Mouse (Mus musculus) midbrain, postnatal 0 days (tissue): ENCODE data around the gene Taar6. TPM values are rescaled to one million over a fixed set of nuclear protein-coding genes. Genes with fewer than 3 reads are reported as not detected.

Experiments
- ATAC-seq: fragments of 200-750 bp; cut with Nextera tagmentation; 2 replicates; pipeline ENCODE4 v1.8.0; 2017; ENCODE audit warnings: moderate number of reproducible peaks, mild to moderate bottlenecking, moderate TSS enrichment, moderate library complexity; ENCODE audit not compliant: low FRiP score
- DNase-seq: peaks from one replicate; pipeline ENCODE4 v3.0.0-alpha.2; 2015; ENCODE audit warnings: low spot score
- H3K27ac ChIP-seq: fragments of 300-500 bp; sonication (generic); 2 replicates; pipeline ENCODE4 v1.5.1; 2014; ENCODE audit warnings: low read depth, mild to moderate bottlenecking, low read length, mixed read lengths
- H3K27me3 ChIP-seq: fragments of 300-500 bp; sonication (generic); 2 replicates; pipeline ENCODE4 v1.6.1; 2014; ENCODE audit warnings: low read length, control low read depth, mixed read lengths; ENCODE audit not compliant: insufficient read depth
- H3K36me3 ChIP-seq: fragments of 300-500 bp; sonication (generic); 2 replicates; pipeline ENCODE4 v1.6.1; 2014; ENCODE audit warnings: low read length, control low read depth, mixed read lengths; ENCODE audit not compliant: insufficient read depth
- H3K4me1 ChIP-seq: fragments of 300-500 bp; sonication (generic); 2 replicates; pipeline ENCODE4 v1.6.1; 2014; ENCODE audit warnings: mild to moderate bottlenecking, control low read depth, antibody characterized with exemption, low read length, mixed read lengths; ENCODE audit not compliant: insufficient read depth
- H3K4me2 ChIP-seq: fragments of 300-500 bp; sonication (generic); 2 replicates; pipeline ENCODE4 v1.6.1; 2014; ENCODE audit warnings: low read depth, mild to moderate bottlenecking, low read length, mixed read lengths; ENCODE audit not compliant: poor library complexity, severe bottlenecking
- H3K4me3 ChIP-seq: fragments of 300-500 bp; sonication (generic); 2 replicates; pipeline ENCODE4 v1.5.1; 2014; ENCODE audit warnings: low read depth, mild to moderate bottlenecking, low read length, moderate library complexity
- H3K9ac ChIP-seq: fragments of 300-500 bp; sonication (generic); replicated peaks from 2 replicates; pipeline ENCODE4 v1.6.1; 2014; ENCODE audit warnings: mild to moderate bottlenecking, low read length, moderate library complexity, mixed read lengths; ENCODE audit not compliant: poor library complexity, severe bottlenecking
- H3K9me3 ChIP-seq: fragments of 300-500 bp; sonication (generic); 2 replicates; pipeline ENCODE4 v1.6.1; 2016; ENCODE audit warnings: low read length, control low read depth
- CTCF ChIP-seq: IDR thresholded peaks from 2 replicates; pipeline ENCODE4 v1.5.1; 2016; ENCODE audit warnings: antibody characterized with exemption, mild to moderate bottlenecking
- WGBS: fragments of 180-500 bp; shearing (Covaris S2); extraction: QIAGEN DNeasy Blood & Tissue Kit; methylation state at CpG from one replicate; pipeline ENCODE4 v1.1.7; 2014; 5-methylcytosine and 5-hydroxymethylcytosine counted together
- polyA plus RNA-seq: library from polyadenylated mRNA; unstranded; fragments of >200 nt; fragmentation: Nextera tagmentation; extraction: Ambion mirVana; gene quantifications from 2 replicates; pipeline ENCODE4 v1.2.1, GENCODE M21; 2015
- total RNA-seq: library from RNA; depleted of rRNA; stranded (reverse); fragments of >200 nt; gene quantifications from 2 replicates; pipeline ENCODE4 v1.2.3, GENCODE M21; 2014

The Taar6 gene
- total and polyA plus RNA-seq, 2 experiments from 2014 or later: not detected

DNA sequence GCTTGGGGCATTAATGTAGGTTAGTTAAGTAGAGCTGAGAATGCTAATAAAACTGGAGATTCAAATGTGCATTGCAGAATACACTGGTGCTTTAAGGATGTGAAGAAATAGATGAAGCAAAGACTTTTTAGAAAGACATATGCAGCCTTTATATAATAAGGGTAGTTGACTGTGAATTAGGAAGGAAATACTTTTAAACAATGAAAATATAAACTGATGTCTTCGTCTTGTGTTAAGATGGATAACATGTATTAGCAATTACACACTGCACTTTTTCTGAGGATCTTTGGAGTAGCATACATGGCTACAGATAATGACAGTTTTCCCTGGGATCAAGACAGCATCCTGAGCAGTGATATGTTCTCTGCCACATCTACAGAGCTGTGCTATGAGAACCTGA, 14.2 kb upstream of the Taar6 start, which contains the start of gene Taar7b:
Gene Taar7b (plus strand): TSS at position 301 of the 400 bp plus-strand sequence.
- Histone ChIP-seq H3K9me3 (no peaks in the 10 kb centered on the region), H3K4me2 (no peak within 1 kb of the TSS), H3K4me3 (no peak within 1 kb of the TSS), H3K27ac (no peak within 1 kb of the TSS), H3K27me3 (no peaks in the 10 kb centered on the region), H3K4me1 (no peaks in the 10 kb centered on the region), H3K9ac (no peak within 1 kb of the TSS), H3K36me3 (no peaks in the 10 kb centered on the region)
- 78% methylated on average over 1 of the region's 1 CpGs for WGBS
- TF ChIP-seq CTCF: no peak
- DNase-seq: no peak
- no peak for ATAC-seq

DNA sequence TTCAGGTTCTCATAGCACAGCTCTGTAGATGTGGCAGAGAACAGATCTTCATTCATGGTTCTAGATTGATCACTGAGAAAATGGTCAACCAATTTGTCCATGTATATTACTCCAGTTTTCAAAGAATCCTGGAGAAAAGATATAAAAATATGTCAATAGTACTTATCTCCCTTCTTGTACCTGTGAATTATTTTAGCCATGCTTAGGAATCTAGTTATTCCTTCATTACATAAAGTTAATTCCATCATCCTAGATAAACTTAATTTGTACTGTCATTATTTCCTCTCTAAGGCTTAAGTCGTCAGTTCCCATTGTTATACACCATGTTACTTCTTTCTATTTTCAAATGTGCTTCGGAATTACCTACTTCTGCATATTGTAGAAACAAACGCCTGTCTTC, 7.9 kb upstream of the Taar6 start, which contains the start of gene Taar7a:
Gene Taar7a (minus strand): TSS at position 101 of the 400 bp plus-strand sequence.
- H3K4me1 ChIP-seq: no peaks in the 10 kb centered on the region
- no peak within 1 kb of the TSS for H3K4me2 ChIP-seq
- 66% methylated on average over 3 of the region's 3 CpGs for WGBS
- no peak within 1 kb of the TSS for H3K9ac ChIP-seq
- H3K9me3 ChIP-seq: no peaks in the 10 kb centered on the region
- H3K27me3 ChIP-seq: no peaks in the 10 kb centered on the region
- H3K27ac ChIP-seq: no peak within 1 kb of the TSS
- no peak for DNase-seq
- H3K36me3 ChIP-seq: no peaks in the 10 kb centered on the region
- no peak for TF ChIP-seq CTCF
- ATAC-seq: no peak
- no peak within 1 kb of the TSS for H3K4me3 ChIP-seq

DNA sequence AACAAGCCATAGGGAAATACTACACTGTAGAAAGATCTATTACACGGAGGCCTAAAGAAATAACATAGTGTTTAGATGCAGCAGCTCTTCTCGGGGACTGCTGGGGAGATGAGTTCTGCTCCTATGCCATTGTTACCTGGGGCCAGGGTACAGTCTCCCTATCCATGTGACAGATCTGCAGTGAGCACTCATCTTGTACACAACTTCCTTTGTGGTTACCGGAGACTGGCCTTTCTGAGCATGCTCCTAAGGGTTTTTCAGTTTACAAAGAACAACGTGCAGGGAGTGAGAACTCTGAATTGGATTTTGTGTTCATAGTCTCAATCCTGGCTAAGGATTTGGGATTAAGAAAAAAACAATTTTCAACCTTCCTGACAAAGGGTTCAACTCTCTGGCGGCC, 973 bp upstream of the Taar6 start:
- 77% methylated on average over 5 of the region's 5 CpGs for WGBS
- no peak for TF ChIP-seq CTCF
- H3K4me1 ChIP-seq: no peaks in the 10 kb centered on the region
- H3K36me3 ChIP-seq: no peaks in the 10 kb centered on the region
- ATAC-seq (no peak), DNase-seq (no peak)
- no peak overlapping the region for H3K27ac ChIP-seq
- H3K4me3 ChIP-seq: no peak overlapping the region
- no peak overlapping the region for H3K4me2 ChIP-seq
- H3K27me3 ChIP-seq: no peaks in the 10 kb centered on the region
- no peak overlapping the region for H3K9ac ChIP-seq
- no peaks in the 10 kb centered on the region for H3K9me3 ChIP-seq

DNA sequence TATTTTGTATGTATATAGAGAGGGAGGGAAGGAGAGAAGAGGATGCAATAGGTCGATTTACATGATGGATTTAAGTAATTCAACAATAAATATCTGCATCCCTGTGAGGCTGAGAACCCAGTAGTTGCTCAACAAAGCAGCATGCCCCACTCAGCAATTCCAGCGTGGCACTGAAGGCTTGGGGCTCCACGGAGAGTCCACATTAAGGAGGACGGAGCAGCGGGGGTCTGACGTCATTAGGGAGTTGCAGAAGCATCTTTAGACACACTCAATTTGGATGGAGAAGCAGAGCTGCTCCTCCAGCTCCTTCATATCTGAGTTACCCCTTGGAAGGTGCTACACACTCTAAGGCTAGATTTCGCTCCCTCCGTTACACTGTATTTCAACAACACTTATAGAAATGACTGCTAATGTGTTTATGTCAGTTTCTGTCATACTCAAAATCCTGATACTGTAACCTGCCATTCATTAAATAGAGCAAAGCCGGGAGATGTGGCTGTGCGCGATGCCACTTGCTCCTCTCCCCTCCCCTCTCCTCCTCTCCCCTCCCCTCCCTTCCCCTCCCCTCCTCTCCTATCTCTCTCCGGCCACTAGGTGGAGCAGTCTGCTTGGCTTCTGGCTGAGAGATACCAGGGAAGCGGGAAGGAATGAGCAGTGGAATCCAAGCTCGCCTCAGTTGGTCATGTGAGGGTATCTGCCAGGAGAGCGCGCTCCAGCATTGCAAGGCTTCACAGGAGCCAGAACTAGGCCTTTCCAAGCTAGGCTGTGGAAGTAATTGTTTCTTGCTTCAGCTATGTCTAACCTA, 6.3 kb downstream of the Taar6 start:
- no peak overlapping the region for H3K4me2 ChIP-seq

DNA sequence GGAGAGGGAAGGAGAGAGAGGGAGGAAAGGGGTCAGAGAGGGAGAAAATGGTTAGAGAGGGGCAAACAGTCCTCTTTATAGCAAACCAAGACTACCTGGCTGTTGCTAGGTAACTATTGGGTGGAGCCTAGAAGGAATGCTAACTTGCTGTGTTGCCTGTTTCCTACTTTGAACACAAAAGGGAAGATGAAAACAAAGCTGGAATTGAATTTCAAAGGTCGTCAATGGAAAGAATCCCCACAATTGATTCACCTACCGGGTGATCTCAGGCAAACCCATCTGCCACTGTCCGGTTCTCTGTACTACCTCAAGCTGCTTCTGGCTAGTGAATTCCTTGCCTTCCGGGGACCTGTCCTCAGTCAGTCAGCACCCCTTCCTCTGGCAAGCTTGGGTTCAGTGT, 7.5 kb downstream of the Taar6 start:
- 35% methylated on average over 4 of the region's 4 CpGs for WGBS
- no peak for ATAC-seq
- no peak for TF ChIP-seq CTCF

More for the DNA sequence above, 6.3 kb downstream of the Taar6 start:
- WGBS: 44% methylated on average over 16 of the region's 16 CpGs
- ATAC-seq: peak; percentile 73
- Histone ChIP-seq H3K4me1 (no peaks in the 10 kb centered on the region), H3K9me3 (no peaks in the 10 kb centered on the region), H3K36me3 (no peaks in the 10 kb centered on the region), H3K4me3 (no peak overlapping the region), H3K27ac (no peak overlapping the region), H3K9ac (no peak overlapping the region), H3K27me3 (no peaks in the 10 kb centered on the region)
- peak; percentile 85 for TF ChIP-seq CTCF
- DNase-seq: peak; percentile 79

DNA sequence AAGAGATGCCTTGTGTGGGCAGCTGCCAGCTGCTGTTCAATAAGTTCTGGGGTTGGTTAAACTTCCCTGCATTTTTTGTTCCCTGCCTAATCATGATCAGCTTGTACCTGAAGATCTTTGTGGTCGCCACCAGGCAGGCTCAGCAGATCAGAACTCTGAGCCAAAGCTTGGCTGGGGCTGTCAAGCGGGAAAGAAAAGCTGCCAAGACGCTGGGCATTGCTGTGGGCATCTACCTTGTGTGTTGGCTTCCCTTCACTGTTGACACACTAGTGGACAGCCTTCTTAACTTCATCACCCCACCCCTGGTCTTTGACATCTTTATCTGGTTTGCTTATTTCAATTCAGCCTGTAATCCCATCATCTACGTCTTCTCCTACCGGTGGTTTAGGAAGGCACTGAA, 14.2 kb downstream of the Taar6 start:
- TF ChIP-seq CTCF: no peak
- Histone ChIP-seq H3K4me1 (no peaks in the 10 kb centered on the region), H3K27me3 (no peaks in the 10 kb centered on the region), H3K9me3 (no peaks in the 10 kb centered on the region), H3K4me2 (no peak overlapping the region), H3K4me3 (no peak overlapping the region), H3K36me3 (no peaks in the 10 kb centered on the region), H3K27ac (no peak overlapping the region), H3K9ac (no peak overlapping the region)
- ATAC-seq (no peak), DNase-seq (no peak)
- 69% methylated on average over 5 of the region's 5 CpGs for WGBS

More for the DNA sequence above, 7.5 kb downstream of the Taar6 start:
- no peaks in the 10 kb centered on the region for H3K4me1 ChIP-seq
- H3K4me3 ChIP-seq: no peak overlapping the region
- no peak overlapping the region for H3K27ac ChIP-seq
- H3K27me3 ChIP-seq: no peaks in the 10 kb centered on the region
- no peak for DNase-seq
- H3K36me3 ChIP-seq: no peaks in the 10 kb centered on the region
- no peak overlapping the region for H3K4me2 ChIP-seq
- H3K9ac ChIP-seq: no peak overlapping the region
- no peaks in the 10 kb centered on the region for H3K9me3 ChIP-seq
